Mouse (Mus musculus): ENCODE data around the gene 1700024P04Rik.

- TF ChIP-seq CTCF (IDR thresholded peaks at IDR 0.05; ENCODE audit: low read depth) (no peak), EP300 (IDR thresholded peaks at IDR 0.05; ENCODE audit: low read depth) (no peak)
Observed at GRCm38 (mm10) chr13:99012891-99013290, 28.5 kb upstream of the 1700024P04Rik start.
